12 mouse cellular contexts compared by ENCODE assay signal in the genomic region with DNA sequence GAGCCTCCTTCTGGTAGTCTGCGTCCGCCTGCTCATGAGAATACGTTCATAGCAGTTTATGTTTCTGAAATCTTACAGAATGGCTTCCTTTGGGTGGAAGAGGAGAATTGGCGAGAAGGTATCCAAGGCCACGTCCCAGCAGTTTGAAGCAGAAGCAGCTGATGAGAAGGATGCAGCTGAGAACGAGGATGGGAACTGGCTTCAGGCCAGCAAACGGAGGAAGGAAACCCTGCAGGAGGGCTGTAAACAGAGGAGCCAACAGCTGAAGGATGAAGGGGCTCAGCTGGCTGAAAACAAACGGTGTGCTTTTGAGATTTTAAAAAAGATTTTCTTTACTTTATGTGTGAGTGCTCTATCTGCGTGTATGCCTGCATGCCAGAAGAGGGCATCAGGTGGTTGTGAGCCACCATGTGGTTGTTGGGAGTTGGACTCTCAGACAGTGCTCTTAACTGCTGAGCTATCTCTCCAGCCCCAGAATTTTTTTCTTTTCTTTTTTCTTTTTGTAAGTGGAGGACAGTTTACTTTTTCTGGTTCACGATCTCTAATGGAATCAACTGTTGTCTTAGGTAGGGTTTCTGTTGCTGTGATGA. TPM values are rescaled to one million over a fixed set of nuclear protein-coding genes. Genes with fewer than 3 reads are reported as not detected.
A peak's percentile ranks its signal among the peaks of the same experiment; 100 is the strongest.
DNase-seq lines count a peak whose midpoint lies in the region; ATAC-seq and TF ChIP-seq lines count a peak whose summit lies in the region.
"Had no signal": no experiment of that assay in that cellular context is flagged by ENCODE, and none has a peak within 500 bp of the region (broad histone marks: within the 10 kb centered on the region; RNA-seq: fewer than 3 reads in every experiment).

No protein-coding gene starts in this region.

- no peak for ATAC-seq in heart, embryonic 11.5 days (replicated peaks; ENCODE audit: insufficient number of reproducible peaks, low FRiP score, low TSS enrichment)
- ATAC-seq in Patski: no peak
- ATAC-seq in monocyte, adult 5-6 weeks (replicated peaks; ENCODE audit: insufficient number of reproducible peaks, low FRiP score, low TSS enrichment, poor library complexity, severe bottlenecking): no peak

- H3K27me3 ChIP-seq in heart, embryonic 11.5 days (ENCODE audit: control insufficient read depth, insufficient read depth, low read length): no peaks in the 10 kb centered on the region
- H3K27me3 ChIP-seq in Patski: no peaks in the 10 kb centered on the region
- H3K27me3 ChIP-seq: forebrain, embryonic 12.5 days; hindbrain, embryonic 15.5 days; lung, embryonic 15.5 days; neural tube, embryonic 12.5 days had no signal

- no peak overlapping the region for H3K27ac ChIP-seq in heart, embryonic 11.5 days (ENCODE audit: low read depth, low read length)
- H3K27ac ChIP-seq: forebrain, embryonic 12.5 days; hindbrain, embryonic 15.5 days; lung, embryonic 15.5 days; neural tube, embryonic 12.5 days had no signal

- in situ Hi-C loops in Patski (cut with MboI; ENCODE audit: low pct_unique_long_range_greater_than_20kb): loop anchor here (5.0 kb wide), 3 partner anchors 48 to 1018 kb away; no protein-coding TSS in a partner anchor

- H3K4me2 ChIP-seq in heart, embryonic 11.5 days: no peak overlapping the region
- H3K4me2 ChIP-seq: forebrain, embryonic 12.5 days; hindbrain, embryonic 15.5 days; lung, embryonic 15.5 days; neural tube, embryonic 12.5 days had no signal

- peaks cover 11% of the 10 kb centered on the region for H3K4me1 ChIP-seq in heart, embryonic 11.5 days (ENCODE audit: control insufficient read depth, insufficient read depth, low read length)

- peak; percentile 93 for DNase-seq in heart, adult 11 months
- DNase-seq in left cerebral cortex, postnatal 25 days (ENCODE audit: low spot score in 2 of 2): peak; percentile 17 to 35
- no peak for DNase-seq in left cerebral cortex, adult 18-20 months (ENCODE audit: low spot score in 2 of 2)
- no peak for DNase-seq in Patski (ENCODE audit: low read depth, low spot score)
- peak; percentile 51 for DNase-seq in lung, postnatal 10 days
- DNase-seq: cerebellum, adult 8-10 months had no signal

- 0 out of 2 replicates have a peak, but pooled peaks cover 4% of the 10 kb centered on the region for H3K36me3 ChIP-seq in heart, embryonic 11.5 days (ENCODE audit: control insufficient read depth, insufficient read depth, low read length)

- no peak overlapping the region for H3K4me3 ChIP-seq in heart, embryonic 11.5 days (ENCODE audit: low read depth, low read length)
- H3K4me3 ChIP-seq: forebrain, embryonic 12.5 days; hindbrain, embryonic 15.5 days; lung, embryonic 15.5 days; neural tube, embryonic 12.5 days had no signal

- intact Hi-C loops in left cerebral cortex, postnatal 25 days (cut with DNase I): loop anchor here (5.0 kb wide), 1 partner anchor 1018 kb away; no protein-coding TSS in a partner anchor

- POLR2A ChIA-PET in Patski (lab: Charles Lee): no interaction called here

- H3K9ac ChIP-seq in heart, embryonic 11.5 days (ENCODE audit: low read depth, low read length): no peak overlapping the region
- H3K9ac ChIP-seq: forebrain, embryonic 12.5 days; hindbrain, embryonic 15.5 days; lung, embryonic 15.5 days; neural tube, embryonic 12.5 days had no signal

- CTCF ChIA-PET in Patski (lab: Charles Lee): no interaction called here

- WGBS in heart, embryonic 11.5 days (ENCODE audit: insufficient replicate concordance): 74% methylated on average over 10 of the region's 10 CpGs

- TF ChIP-seq CTCF in Patski (IDR thresholded peaks at IDR 0.05): peak; percentile 54

- no peaks in the 10 kb centered on the region for H3K9me3 ChIP-seq in heart, embryonic 11.5 days (replicated peaks; ENCODE audit: control insufficient read depth, low read length)
- H3K9me3 ChIP-seq: forebrain, embryonic 12.5 days; hindbrain, embryonic 15.5 days; lung, embryonic 15.5 days; neural tube, embryonic 12.5 days had no signal

RNA-seq across cellular contexts. Expression of gene Ttc33, which starts 4.3 kb away (rescaled TPM):
- polyA plus RNA-seq in heart, embryonic 11.5 days (2014; fragmentation: Nextera tagmentation; extraction: Ambion mirVana): 35.0 and 37.5 TPM in 2 replicates
- total RNA-seq in left cerebral cortex, postnatal 25 days (2021): 10 to 100 TPM; 74.6 to 75.6 TPM
- total RNA-seq in left cerebral cortex, adult 18-20 months (2021): 10 to 100 TPM; 88.2 to 88.4 TPM
- polyA plus RNA-seq in Patski (2021): 59.8 TPM
- 22.5 to 48.1 TPM (median 41.8 TPM) in 3 replicates for total RNA-seq in monocyte, adult 5-6 weeks (2017)

RNA-seq across cellular contexts. Expression of gene Prkaa1, which starts 45.9 kb away (rescaled TPM):
- 25.5 and 28.0 TPM in 2 replicates for polyA plus RNA-seq in heart, embryonic 11.5 days (2014; fragmentation: Nextera tagmentation; extraction: Ambion mirVana)
- 10 to 100 TPM; 18.8 to 19.2 TPM for total RNA-seq in left cerebral cortex, postnatal 25 days (2021)
- 10 to 100 TPM; 20.7 to 21.8 TPM for total RNA-seq in left cerebral cortex, adult 18-20 months (2021)
- polyA plus RNA-seq in Patski (2021): 39.2 TPM
- 22.9 to 33.6 TPM (median 26.5 TPM) in 3 replicates for total RNA-seq in monocyte, adult 5-6 weeks (2017)

RNA-seq across cellular contexts. Expression of gene Ptger4, which starts 54.4 kb away (rescaled TPM):
- 1.6 and 1.8 TPM in 2 replicates for polyA plus RNA-seq in heart, embryonic 11.5 days (2014; fragmentation: Nextera tagmentation; extraction: Ambion mirVana)
- 1 to 10 TPM; 1.1 to 1.5 TPM for total RNA-seq in left cerebral cortex, postnatal 25 days (2021)
- total RNA-seq in left cerebral cortex, adult 18-20 months (2021): under 1 TPM; 0.63 to 0.87 TPM
- polyA plus RNA-seq in Patski (2021): 4.8 TPM
- total RNA-seq in monocyte, adult 5-6 weeks (2017): 24.1 to 40.3 TPM (median 24.5 TPM) in 3 replicates

Comparison
In these comparisons a context has a peak if more than half of its experiments do, and no peak if none do; other contexts are left out.
1. DNase-seq: peak in heart, adult 11 months (single experiment), left cerebral cortex, postnatal 25 days (2 of 2) and lung, postnatal 10 days (single experiment); none in left cerebral cortex, adult 18-20 months (0 of 2) and Patski (single experiment).